Mouse (Mus musculus): Measurements from ENCODE around the gene C5ar2.
A peak's percentile ranks its signal among the peaks of the same experiment; 100 is the strongest.
"Not testable (repeated sequence)": the region's sequence is repeated elsewhere in the genome, so short reads cannot be mapped to it uniquely, and the experiment has no call there.

Gene C5ar2

DNA sequence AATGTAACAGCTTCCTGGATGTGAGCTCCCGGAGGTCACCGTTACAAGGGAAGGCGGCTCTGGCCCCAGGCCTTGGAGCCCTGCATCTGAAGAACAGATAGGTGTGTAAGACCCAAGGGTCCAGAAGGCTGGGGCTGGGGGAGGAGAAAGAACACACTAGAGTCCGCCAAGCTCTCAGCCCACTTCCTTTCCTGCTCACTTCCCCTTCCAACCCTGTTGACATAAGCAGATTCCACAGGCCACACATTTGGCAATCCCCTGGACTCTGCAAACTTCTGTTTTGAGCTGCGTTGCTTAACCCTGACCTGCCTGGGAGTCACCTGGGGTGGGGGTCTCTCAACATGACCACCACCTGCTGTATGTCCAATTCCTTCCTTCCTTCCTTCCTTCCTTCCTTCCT, at the start of gene C5ar2:
C5ar2 (minus strand) TSS at position 88 of the 400 bp plus-strand sequence.
- DNase-seq = no peak

GRCm38 (mm10) chr7:16287791-16288190, 43.8 kb upstream of the C5ar2 start:
- no peak for DNase-seq

DNA sequence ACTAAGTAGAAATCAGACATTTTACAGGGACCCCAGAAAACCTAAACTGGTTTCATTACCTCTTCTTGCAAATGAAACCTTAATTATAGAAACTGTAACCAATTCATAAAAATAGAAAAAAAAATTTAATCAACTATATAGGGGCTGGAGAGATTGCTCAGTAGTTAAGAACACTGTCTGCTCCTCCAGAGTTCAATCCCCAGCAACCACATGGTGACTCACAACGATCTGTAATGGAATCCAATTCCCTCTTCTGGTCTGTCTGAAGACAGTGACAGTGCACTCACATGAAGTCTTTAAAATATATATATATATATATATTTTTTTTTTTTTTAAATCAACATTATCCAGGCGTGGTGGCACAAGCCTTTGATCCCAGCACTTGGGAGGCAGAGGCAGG, 43.1 kb upstream of the C5ar2 start:
- DNase-seq = no peak

DNA sequence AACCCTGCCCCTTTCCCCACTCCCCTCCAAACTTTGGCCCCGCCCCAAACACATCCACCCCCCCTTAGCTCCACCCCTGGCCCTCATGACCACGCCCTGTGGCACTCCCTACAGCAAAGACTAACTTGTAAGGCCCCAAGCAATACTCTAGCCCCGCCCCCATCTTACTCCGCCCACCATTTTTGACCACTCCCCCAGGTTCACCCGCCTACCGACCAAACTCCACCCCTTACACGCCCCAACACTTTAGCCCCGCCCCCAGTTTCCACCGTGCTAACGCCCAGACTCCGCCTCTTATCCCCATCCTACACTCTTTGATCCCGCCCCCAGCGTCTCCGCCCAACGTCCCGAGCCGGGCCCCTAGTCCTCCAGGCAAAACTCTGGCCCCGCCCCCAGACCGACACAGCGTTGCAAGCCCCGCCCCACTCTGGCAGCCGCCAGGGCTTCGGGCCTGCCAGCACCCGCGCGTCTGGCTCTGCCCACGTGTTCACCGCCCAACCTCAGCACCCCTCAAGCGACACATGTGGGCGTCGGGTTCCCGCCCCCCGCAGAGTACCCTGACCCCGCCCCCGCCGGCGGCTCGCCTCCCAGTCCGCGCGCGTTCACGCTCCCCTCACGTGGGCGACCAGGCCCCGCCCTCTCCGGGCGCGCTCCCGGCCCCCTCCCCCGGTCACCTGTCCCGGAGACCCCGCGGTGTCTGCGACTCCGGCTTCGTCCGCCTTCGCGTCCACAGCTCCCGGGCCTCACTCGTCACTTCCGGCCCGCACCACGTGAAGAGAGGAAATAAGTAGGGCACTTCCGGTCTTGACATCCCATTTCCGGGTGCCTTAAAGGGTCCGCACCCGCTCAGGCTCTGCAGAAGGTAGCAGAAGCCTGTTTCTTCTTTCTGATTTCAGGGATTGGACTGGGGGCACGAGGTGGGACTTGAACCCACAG, 42.3 kb upstream of the C5ar2 start, which contains the start of gene Ccdc9:
Ccdc9 (minus strand) TSS at position 770 of the 936 bp plus-strand sequence.
- peak; percentile 100 for DNase-seq

DNA sequence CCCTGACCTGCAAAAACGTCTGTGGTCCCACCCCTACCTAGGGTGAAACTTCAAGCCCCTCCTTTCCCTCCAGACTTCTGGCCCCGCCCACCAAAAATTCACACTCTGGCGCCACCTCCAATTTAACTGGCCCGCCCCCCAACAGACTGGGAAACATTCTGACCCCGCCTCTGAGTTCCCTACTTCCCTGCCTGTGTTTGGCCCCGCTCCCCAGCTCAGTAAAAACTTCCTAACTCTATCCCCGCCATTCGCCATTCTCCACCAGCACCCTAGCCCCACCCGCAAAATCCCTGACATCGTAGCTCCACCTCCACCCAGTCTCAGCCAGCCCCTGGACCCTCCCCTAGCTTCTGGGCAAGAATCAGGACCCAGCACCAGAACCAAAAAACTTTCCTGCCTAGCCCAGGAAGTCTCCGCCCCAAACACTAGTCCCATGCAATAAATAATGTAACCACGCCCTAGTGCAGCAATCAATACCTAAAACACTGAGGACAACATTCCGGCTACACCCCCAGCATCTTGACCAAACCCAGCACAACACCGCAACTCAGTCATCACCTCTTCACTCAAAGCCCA, 41.6 kb upstream of the C5ar2 start:
- peak; percentile 89 for DNase-seq

- DNase-seq = no peak
Observed at GRCm38 (mm10) chr7:16284904-16285303, 41.0 kb upstream of the C5ar2 start.

DNA sequence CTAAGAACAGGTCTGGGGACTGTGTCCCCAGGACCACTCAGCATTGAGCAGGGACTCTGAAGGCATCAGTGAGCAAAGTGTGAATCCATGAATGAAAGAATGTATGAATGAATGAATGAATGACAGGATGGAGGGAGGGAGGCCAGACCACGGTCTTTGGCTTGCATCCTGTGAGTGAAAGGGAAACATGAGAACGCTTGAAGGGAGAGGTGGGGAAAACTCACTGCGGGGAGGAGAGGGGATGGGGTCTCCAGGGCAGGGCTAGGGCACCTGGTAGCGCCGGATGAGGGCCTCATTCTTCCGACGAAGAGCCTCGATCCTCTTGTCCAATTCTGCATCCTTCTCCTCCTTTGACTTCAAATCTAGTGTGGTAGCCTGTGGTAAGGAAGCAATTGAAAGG, 40.0 kb upstream of the C5ar2 start:
- no peak for DNase-seq

- no peak for DNase-seq
Observed at GRCm38 (mm10) chr7:16282334-16282733, 38.4 kb upstream of the C5ar2 start.

DNA sequence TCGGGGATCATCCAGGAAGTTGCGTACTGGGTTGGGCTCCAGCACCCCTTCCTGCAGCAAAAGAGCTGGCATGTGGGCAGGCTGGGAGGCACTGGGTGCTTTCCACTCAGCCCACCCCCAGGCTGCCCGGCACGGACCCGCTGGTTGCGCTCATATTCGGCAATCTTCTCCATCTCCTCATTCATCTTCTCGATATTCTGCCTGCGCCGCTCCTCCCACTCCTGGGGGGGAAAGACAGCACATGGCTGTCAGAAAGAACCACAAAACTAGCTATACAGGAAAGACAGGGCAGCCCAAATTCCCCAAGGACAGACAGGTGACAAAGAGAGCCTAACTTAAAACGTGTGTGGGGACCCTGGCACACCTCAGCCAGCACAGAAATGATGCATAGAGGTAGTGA, 36.8 kb upstream of the C5ar2 start:
- DNase-seq = no peak

DNA sequence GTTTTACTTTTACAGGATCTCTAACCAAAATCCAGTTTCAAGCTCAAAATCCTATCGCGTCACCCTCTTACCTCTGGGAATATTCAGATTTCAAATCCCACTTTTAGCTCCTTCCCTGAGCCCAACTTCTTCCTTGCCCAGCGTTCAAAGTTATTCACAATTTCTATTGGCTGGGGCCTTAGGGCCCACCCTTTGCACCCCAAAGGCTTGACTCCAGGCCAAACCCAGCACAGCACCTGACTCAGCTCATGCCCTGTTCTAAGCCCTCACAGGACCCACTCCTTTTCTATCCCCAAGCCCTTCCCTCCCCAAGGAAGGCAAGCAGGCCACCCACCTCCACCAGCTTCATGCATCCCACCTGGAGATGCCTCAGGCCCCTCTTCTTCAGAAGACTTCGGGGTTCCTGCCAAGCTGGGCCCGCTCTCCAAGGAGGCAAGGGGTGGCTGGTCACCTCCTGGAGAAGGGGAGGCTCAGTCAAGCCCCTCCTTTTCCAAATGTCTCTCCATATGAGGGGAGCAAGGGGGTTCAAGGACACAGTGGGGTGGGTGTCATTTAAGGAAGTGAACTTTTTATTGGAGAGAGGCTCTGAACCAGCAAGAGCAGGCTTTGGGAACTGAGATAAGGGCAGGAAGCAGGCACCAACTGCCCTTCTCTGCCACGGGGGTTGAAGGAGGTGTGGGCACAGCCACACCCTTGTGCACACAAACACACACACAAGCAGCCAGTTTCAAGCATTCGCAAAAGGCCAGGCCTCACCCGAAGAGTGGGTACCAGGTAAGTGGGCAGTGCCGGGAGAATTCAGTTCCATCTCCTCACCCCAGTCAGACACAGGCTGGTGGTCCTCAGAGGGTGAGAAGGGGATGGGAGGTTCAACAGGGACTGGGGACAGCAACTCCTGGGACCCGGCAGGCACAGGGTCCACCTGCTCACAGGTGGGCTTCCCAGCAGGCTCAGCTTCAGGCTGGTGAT, 31.3 kb upstream of the C5ar2 start:
- DNase-seq = peak; percentile 24

- peak; percentile 83 for DNase-seq
Observed at GRCm38 (mm10) chr7:16273766-16274140, 29.8 kb upstream of the C5ar2 start.

GRCm38 (mm10) chr7:16273081-16273765, 29.3 kb upstream of the C5ar2 start, which contains the start of gene Inafm1:
Inafm1 (minus strand) TSS chr7:16273617.
- DNase-seq = peak; percentile 96

DNA sequence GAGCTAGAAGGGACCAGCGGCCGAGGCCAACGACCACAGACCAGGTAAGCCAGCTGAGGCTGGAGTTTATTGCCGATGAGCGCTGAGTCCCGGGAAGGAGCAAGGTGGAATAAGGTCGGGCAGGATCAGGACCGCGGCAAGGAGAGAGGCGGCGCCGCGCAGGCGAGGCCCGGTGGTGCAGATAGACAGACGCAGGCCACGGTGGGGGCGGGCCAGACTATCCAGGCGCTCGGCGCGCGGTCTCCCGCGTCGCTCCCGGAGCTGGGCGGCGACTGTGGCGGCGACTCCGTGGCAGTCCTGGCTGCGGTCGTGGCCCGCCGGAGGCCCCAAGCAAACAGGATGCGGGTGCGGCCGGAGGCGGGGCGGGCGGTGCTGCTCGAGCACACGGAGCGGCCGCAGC, 28.7 kb upstream of the C5ar2 start:
- DNase-seq = peak; percentile 83

DNA sequence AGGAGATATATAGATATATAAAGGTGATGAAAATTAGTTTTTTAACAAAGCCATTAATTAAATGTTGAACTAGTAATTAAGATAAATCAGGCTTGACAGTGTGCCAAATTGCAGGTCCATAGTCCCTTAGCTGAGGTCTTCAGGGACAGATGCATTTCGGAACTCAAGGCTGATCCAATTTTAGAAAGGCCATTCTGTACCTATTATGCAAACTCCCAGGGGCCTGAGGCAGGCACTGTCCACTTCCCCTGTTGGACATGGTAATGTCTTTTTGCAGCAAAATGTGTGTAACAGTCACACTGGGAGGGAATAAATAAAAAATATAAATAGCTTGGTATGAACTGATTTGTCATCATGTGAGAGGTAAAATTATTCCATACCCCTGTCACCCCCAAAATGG, 27.2 kb upstream of the C5ar2 start:
- DNase-seq = no peak

- not testable (repeated sequence) for DNase-seq
Observed at GRCm38 (mm10) chr7:16266593-16266992, 22.6 kb upstream of the C5ar2 start.

DNA sequence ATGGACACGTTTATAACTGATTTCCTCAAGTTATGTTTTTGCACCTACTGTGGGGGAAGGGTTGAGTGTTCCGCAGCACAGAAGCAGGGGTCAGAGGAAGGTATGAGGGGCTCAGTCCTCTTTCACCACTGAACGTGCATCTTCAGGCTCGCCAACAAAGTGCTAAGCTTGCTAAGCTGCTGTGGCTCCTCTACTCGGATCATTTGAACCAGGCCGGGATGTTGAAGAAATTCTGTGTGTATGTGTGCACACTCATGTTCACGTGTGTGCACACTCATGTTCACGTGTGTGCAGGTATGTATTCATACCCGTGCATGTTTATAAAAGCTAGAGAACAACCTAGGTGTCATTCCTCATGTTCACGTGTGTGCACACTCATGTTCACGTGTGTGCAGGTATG, 21.9 kb upstream of the C5ar2 start:
- no peak for DNase-seq

DNA sequence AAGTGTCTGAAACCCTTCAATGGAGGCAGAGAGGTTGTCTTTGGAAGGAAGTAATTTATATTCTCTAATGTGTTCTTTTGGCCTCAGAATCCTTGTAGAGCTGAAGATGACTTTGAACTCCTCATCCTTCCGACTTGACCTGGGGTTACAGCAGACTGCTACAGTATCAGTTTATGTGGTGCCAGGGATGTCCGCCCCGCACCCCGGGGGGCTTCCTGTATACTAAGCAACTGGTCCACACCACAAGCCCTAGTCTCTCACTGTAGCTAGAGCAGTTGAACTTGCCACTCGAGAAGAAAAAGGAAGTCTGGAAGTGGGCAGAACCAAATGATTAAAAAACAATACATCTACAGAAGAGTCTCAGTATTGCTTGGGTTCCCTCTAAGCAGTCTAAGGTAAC, 19.9 kb upstream of the C5ar2 start:
- DNase-seq = no peak

DNA sequence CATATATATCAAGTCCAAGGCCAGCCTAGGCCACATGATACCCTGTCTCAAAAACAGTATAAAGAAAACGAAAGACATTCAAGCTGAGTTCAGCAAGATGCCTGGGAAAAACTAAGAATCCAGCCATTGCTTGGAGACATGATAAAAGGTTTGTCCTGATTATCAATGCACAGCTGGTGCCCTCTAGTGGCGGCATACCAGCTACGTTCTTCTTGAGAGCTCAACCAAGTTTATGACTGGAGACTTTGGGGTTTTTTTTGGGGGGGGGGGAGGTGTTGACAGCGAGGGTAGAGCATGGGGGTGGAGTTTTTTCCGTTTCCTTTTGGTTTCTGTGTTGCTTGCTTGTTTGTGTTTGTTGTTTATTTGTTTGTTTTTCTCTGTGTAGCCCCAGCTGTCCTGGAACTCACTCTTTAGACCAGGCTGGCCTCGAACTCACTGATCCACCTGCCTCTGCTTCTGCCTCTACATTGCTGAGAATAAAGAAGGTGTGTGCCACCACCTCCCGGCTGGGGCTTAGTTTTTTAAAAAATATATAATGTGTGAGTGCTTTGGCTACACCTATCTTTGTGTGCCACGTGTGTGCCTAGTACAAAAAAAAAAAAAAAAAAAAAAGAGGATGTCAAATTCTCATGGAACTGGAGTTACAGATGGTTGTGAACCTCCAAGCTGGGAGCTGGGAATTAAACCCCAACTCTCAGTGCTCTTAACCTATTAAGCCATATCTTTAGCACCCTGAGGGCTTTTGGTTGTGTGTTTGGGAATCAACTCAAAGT, 19.2 kb upstream of the C5ar2 start:
- DNase-seq = peak; percentile 92

GRCm38 (mm10) chr7:16261097-16261496, 17.1 kb upstream of the C5ar2 start:
- DNase-seq = no peak

DNA sequence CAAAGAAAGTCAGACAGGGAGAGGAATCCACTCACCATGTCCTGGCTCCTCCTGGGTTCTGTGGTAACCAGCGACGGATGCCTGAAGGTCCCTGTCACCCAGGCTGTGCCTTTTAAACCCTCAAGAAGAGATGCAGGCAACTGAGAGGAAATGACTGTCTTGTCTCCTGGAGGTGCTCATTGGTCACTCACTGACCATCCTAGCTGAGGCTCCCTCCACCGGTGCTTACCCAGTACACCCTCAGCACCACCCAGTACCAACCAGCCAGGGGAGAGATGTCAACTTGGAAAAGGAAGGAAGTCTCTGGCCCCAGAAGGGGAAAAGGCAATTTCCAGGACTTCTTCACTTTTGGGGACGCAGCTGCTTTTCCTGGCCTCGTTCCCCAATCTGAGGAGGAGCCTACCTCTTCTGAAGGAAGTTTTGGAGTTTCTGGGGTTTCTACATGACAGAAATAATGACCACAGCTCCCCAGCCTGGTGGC, 15.2 kb upstream of the C5ar2 start, which contains the start of gene C5ar1:
C5ar1 (minus strand) TSS at position 431 of the 481 bp plus-strand sequence.
- no peak for DNase-seq

DNA sequence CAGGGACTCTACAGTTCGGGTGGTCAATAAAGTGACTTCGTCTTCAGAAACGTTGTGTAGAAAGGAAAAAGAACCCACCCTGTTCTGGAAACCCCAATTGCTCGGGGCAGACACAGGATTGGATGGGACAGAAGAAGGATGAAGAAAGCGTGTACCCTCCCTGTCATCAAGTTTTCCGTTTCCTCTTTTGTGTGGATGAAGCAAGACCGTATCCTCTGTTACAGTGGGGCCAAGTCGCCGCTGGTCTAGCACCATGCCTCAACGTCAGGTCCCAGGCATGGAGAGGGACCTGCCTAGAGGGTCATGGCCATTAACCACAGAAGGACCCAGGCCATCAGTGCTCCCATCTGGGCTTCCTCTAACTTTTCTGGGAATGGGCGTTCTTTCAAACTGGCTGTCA, 13.9 kb upstream of the C5ar2 start:
- no peak for DNase-seq

Data from kidney, postnatal 10 days (tissue).